Mouse (Mus musculus) heart, postnatal 10 days (tissue): ENCODE measurements around the gene Olfr1362. TPM values are rescaled to one million over a fixed set of nuclear protein-coding genes. Genes with fewer than 3 reads are reported as not detected.

ENCODE experiments used
- DNase-seq, 2 experiments: peaks; one replicate each; pipeline ENCODE4 v3.0.0; 2021
- intact Hi-C: fragments of 180-260 bp; cut with DNase I; formaldehyde crosslinking; loops from one replicate; pipeline ENCODE4 v1.15.1; 2025
- total RNA-seq, 2 experiments: library from RNA; stranded (reverse); gene quantifications; 2 replicates each; pipeline ENCODE4 v1.2.3; 2021

Olfr1362 gene
- total RNA-seq: not detected

DNA sequence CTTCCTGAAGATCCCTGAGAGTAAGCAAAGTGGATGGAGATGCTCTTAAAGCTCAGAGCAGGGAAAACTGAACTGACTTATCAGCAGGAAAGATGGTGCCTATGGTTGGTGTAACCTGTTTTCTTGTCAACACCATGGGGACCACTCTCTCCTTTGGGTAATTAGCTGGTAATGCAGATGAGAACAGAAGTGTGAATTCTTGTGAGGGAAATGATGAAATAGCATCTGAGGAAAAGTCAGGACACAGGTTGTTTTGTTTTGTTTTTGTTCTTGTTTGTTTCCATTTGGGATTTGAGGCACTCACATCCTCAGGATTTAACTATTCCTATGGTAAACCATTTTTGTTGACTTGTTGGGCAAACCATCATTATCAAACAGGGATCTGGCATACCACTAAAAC lies at the start of gene Olfr1362:
TSS of gene Olfr1362 (minus strand) at position 101 of the 400 bp plus-strand sequence.
- intact Hi-C loops: no loop called here
- no peak for DNase-seq

DNA sequence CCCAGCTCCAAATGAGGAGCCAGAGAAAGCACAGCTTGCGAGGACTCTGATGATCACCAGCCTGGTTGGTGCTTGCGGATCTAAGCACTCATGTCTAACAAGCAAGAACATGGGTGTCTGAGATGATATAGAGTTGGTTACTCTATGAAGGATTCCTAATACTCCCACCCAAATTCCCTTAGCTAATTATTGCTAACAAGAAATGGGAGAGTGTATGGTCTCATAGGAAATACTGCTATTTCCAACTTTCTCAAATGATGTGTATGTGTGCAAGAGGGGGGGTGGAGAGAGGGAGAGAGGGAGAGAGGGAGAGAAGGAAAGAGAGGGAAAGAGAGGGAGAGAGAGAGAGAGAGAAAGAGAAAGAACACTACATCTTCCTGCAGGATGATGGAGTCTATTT lies 49.5 kb upstream of the Olfr1362 start, which contains the start of gene Olfr1361:
TSS of gene Olfr1361 (minus strand) at position 101 of the 400 bp plus-strand sequence.
- intact Hi-C loops: no loop called here
- DNase-seq: no peak

GRCm38 (mm10) chr13:21642418-21642817 lies 28.6 kb upstream of the Olfr1362 start, which contains the start of gene Olfr11:
TSS of gene Olfr11 (minus strand) at chr13:21642518.
- intact Hi-C loops: no loop called here
- no peak for DNase-seq

DNA sequence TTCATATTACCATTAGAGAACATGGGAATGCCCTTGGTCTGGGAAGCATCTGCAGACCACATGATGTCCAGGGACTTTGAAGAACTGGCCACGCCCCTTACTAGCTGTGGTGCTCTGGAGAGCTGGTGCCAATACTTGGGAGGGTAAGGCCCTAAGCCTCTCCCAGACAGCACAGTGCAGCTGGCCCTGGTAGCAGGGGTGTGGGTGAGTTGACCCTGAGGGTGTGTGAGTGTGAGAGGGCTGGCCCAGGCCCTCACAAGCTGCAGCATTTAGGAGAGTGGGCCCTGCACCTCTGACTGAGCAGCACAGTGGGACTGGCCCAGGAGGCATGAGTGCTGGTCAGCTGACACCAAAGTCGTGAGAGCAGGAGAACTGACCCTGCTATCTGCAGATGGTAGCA lies 22.2 kb downstream of the Olfr1362 start:
- intact Hi-C loops: no loop called here
- no peak for DNase-seq

DNA sequence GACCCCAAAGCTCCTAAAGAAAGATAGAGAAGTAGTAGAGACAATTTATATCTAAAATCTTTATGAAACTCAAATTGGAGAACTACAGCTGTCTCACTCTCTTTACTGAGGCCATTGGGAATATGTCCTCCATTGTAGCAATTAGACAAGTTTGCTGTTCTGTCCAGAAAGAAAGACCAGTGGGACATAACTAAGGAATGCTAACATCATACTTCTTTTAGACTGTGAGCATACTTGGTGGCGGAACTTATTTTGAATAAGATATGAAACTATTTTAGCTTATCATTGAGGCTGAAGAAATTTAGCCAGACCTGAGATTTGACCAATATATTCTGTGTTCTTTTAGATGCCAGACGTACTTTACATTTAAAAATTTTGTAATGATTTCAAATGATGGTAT lies 32.2 kb downstream of the Olfr1362 start, which contains the start of gene Olfr1364:
TSS of gene Olfr1364 (minus strand) at position 101 of the 400 bp plus-strand sequence.
- DNase-seq: no peak
- intact Hi-C loops: no loop called here

Other genes starting within 250 kb of the Olfr1362 start
- 10 to 100 TPM; 38.9 to 39.0 TPM for gene Zkscan3, start 211.3 kb downstream of the Olfr1362 start, total RNA-seq
- under 1 TPM; 0.36 to 0.89 TPM for gene Pgbd1, start 173.0 kb downstream of the Olfr1362 start, total RNA-seq
- gene Zscan26, start 160.3 kb downstream of the Olfr1362 start, total RNA-seq: 10 to 100 TPM; 20.6 to 22.4 TPM
- gene Nkapl, start 145.5 kb downstream of the Olfr1362 start, total RNA-seq: under 1 TPM; 0.57 to 0.77 TPM
- gene Zkscan4, start 135.1 kb downstream of the Olfr1362 start, total RNA-seq: 1 to 10 TPM; 1.7 to 2.4 TPM
- gene Gm10065, start 134.6 kb downstream of the Olfr1362 start, total RNA-seq: not detected
- gene AK157302, start 118.8 kb downstream of the Olfr1362 start, total RNA-seq: 10 to 100 TPM; 26.0 to 28.5 TPM
- gene Gm11273, start 112.6 kb downstream of the Olfr1362 start, total RNA-seq: 100 to 1,000 TPM; 216 to 225 TPM
- gene Zkscan8, start 82.9 kb downstream of the Olfr1362 start, total RNA-seq: 10 to 100 TPM; 13.9 to 18.1 TPM
- not detected for gene Olfr1366, start 71.2 kb downstream of the Olfr1362 start, total RNA-seq
- not detected for gene Olfr1535, start 54.1 kb downstream of the Olfr1362 start, total RNA-seq
- not detected for gene Olfr1364, start 32.3 kb downstream of the Olfr1362 start, total RNA-seq
- gene Olfr11, start 28.5 kb upstream of the Olfr1362 start, total RNA-seq: not detected
- not detected for gene Olfr1361, start 49.4 kb upstream of the Olfr1362 start, total RNA-seq
- gene Olfr1360, start 63.4 kb upstream of the Olfr1362 start, total RNA-seq: not detected
- not detected for gene Olfr1359, start 84.1 kb upstream of the Olfr1362 start, total RNA-seq
- 100 to 1,000 TPM; 206 to 220 TPM for gene Hist1h2bl, start 102.1 kb upstream of the Olfr1362 start, total RNA-seq
- gene Hist1h2ai, start 102.4 kb upstream of the Olfr1362 start, total RNA-seq: 100 to 1,000 TPM; 201 to 229 TPM
- gene Hist1h3h, start 103.6 kb upstream of the Olfr1362 start, total RNA-seq: 100 to 1,000 TPM; 284 to 332 TPM
- gene Hist1h2bm, start 108.0 kb upstream of the Olfr1362 start, total RNA-seq: 10 to 100 TPM; 54.7 to 69.5 TPM
- 10 to 100 TPM; 39.0 to 39.7 TPM for gene Hist1h4j, start 121.0 kb upstream of the Olfr1362 start, total RNA-seq
- 100 to 1,000 TPM; 426 to 466 TPM for gene Hist1h4k, start 136.5 kb upstream of the Olfr1362 start, total RNA-seq
- gene Hist1h2ak, start 139.8 kb upstream of the Olfr1362 start, total RNA-seq: 10 to 100 TPM; 79.2 to 89.4 TPM
- 100 to 1,000 TPM in 1 of 2 experiments, 10 to 100 TPM in 1; 98.6 to 149 TPM for gene Hist1h2bn, start 140.1 kb upstream of the Olfr1362 start, total RNA-seq
- gene Hist1h1b, start 166.6 kb upstream of the Olfr1362 start, total RNA-seq: 100 to 1,000 TPM; 112 to 150 TPM
- gene Hist1h3i, start 169.3 kb upstream of the Olfr1362 start, total RNA-seq: 100 to 1,000 TPM; 213 to 223 TPM
- 10 to 100 TPM; 37.7 to 43.5 TPM for gene Hist1h2an, start 173.2 kb upstream of the Olfr1362 start, total RNA-seq
- 10 to 100 TPM; 80.8 to 84.7 TPM for gene Hist1h2bp, start 173.4 kb upstream of the Olfr1362 start, total RNA-seq
- gene Hist1h2bq, start 196.2 kb upstream of the Olfr1362 start, total RNA-seq: 100 to 1,000 TPM; 177 to 197 TPM
- gene Hist1h2ao, start 196.4 kb upstream of the Olfr1362 start, total RNA-seq: not detected
- gene Hist1h4m, start 197.7 kb upstream of the Olfr1362 start, total RNA-seq: 100 to 1,000 TPM; 322 to 356 TPM
- gene Hist1h4n, start 218.2 kb upstream of the Olfr1362 start, total RNA-seq: 10 to 100 TPM; 39.5 to 61.3 TPM
- gene Hist1h2ap, start 219.5 kb upstream of the Olfr1362 start, total RNA-seq: 100 to 1,000 TPM; 265 to 322 TPM
- gene Hist1h2br, start 219.7 kb upstream of the Olfr1362 start, total RNA-seq: 100 to 1,000 TPM; 181 to 198 TPM